Mouse (Mus musculus) hindbrain, postnatal 0 days (tissue): ENCODE results near the gene 1700020N01Rik. TPM values are rescaled to one million over a fixed set of nuclear protein-coding genes. Genes with fewer than 3 reads are reported as not detected.

Experiments used
- ATAC-seq: fragments of 200-750 bp; cut with Nextera tagmentation; 2 replicates; pipeline ENCODE4 v1.8.0; 2017; ENCODE audit warnings: mild to moderate bottlenecking, moderate TSS enrichment, moderate library complexity
- DNase-seq: peaks from one replicate; pipeline ENCODE4 v3.0.0-alpha.2; 2015; ENCODE audit warnings: low spot score
- H3K27ac ChIP-seq: fragments of 300-500 bp; sonication (generic); 2 replicates; pipeline ENCODE4 v1.5.1; 2014; ENCODE audit warnings: mild to moderate bottlenecking
- H3K27me3 ChIP-seq: fragments of 300-500 bp; sonication (generic); 2 replicates; pipeline ENCODE4 v1.6.1; 2014; ENCODE audit warnings: low read length, mixed read lengths; ENCODE audit not compliant: insufficient read depth
- H3K36me3 ChIP-seq: fragments of 300-500 bp; sonication (generic); 2 replicates; pipeline ENCODE4 v1.6.1; 2014; ENCODE audit warnings: low read length, mixed read lengths; ENCODE audit not compliant: insufficient read depth
- H3K4me1 ChIP-seq: fragments of 300-500 bp; sonication (generic); 2 replicates; pipeline ENCODE4 v1.6.1; 2014; ENCODE audit warnings: antibody characterized with exemption, low read length, mixed read lengths; ENCODE audit not compliant: insufficient read depth
- H3K4me2 ChIP-seq: fragments of 300-500 bp; sonication (generic); 2 replicates; pipeline ENCODE4 v1.6.1; 2014; ENCODE audit warnings: low read depth, mild to moderate bottlenecking, low read length, moderate library complexity, mixed read lengths
- H3K4me3 ChIP-seq: fragments of 300-500 bp; sonication (generic); 2 replicates; pipeline ENCODE4 v1.5.1; 2014; ENCODE audit warnings: low read length
- H3K9ac ChIP-seq: fragments of 300-500 bp; sonication (generic); replicated peaks from 2 replicates; pipeline ENCODE4 v1.6.1; 2014; ENCODE audit warnings: mild to moderate bottlenecking, low read length, moderate library complexity, mixed read lengths
- H3K9me3 ChIP-seq: fragments of 300-500 bp; sonication (generic); 2 replicates; pipeline ENCODE4 v1.6.1; 2016; ENCODE audit warnings: low read length, mixed read lengths
- CTCF ChIP-seq: IDR thresholded peaks from 2 replicates; pipeline ENCODE4 v1.5.1; 2016; ENCODE audit warnings: antibody characterized with exemption, control low read depth, low read depth
- WGBS: fragments of 180-500 bp; shearing (Covaris S2); extraction: QIAGEN DNeasy Blood & Tissue Kit; methylation state at CpG from one replicate; pipeline ENCODE4 v1.1.7; 2014; 5-methylcytosine and 5-hydroxymethylcytosine counted together
- polyA plus RNA-seq: library from polyadenylated mRNA; unstranded; fragments of >200 nt; fragmentation: Nextera tagmentation; extraction: Ambion mirVana; gene quantifications from 2 replicates; pipeline ENCODE4 v1.2.1, GENCODE M21; 2015
- total RNA-seq: library from RNA; depleted of rRNA; stranded (reverse); fragments of >200 nt; gene quantifications from 2 replicates; pipeline ENCODE4 v1.2.3, GENCODE M21; 2014

The 1700020N01Rik gene
- total and polyA plus RNA-seq, 2 experiments from 2014 or later, result not detected

DNA sequence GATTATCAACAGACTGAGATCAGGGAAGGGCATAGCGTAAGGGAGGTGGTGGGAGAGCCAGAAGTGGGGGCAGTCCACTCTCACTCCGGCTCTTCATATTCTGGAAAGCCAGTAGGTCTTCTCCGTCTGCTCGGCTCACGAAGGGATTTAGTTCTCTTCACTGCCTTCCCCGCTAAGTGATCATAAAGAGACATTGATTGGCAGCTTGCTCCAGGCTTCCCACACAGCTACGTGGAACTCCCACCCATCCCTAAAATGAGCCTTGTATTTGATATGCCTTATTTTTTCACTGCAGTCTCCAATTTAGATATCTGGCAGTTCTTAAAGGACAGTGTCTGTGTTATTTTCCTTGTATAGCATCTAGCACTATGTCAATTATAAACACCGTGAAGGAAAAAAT is 11.5 kb downstream of the 1700020N01Rik start:
- DNase-seq (no peak), ATAC-seq (no peak)
- Histone ChIP-seq H3K36me3 (no peaks in the 10 kb centered on the region), H3K9me3 (no peaks in the 10 kb centered on the region), H3K4me1 (0 out of 2 replicates have a peak, but pooled peaks cover 4% of the 10 kb centered on the region), H3K4me2 (no peak overlapping the region), H3K4me3 (no peak overlapping the region), H3K27ac (no peak overlapping the region), H3K9ac (no peak overlapping the region), H3K27me3 (no peaks in the 10 kb centered on the region)
- no peak for TF ChIP-seq CTCF
- 52% methylated on average over 8 of the region's 8 CpGs for WGBS

DNA sequence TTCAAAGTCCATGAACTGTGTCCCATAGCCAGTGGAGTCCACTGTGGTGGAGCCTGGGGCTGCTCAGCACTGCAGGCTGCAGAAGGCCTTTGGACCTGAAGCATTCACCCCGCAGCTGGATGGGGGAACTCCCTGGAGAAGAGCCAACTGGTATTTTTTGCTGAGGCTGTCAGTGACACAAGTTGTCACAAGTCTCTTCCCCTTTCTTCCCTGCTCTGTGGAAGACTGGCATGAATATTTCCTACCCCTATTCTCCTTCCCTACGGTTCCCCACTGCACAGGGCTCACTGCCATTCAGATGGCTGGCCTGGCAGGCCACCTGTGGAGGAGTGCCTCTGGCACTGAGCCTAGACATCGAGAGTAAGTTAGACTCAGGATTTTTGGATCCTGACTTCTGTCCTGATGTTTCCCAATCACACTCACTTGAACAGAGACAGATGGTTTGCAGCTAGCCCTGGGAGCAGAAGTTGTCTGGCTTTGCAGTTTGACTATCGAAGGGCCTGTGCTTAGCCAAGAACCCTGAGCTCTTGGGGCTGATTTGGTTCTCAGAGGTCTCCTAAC is 12.1 kb downstream of the 1700020N01Rik start:
- no peak overlapping the region for H3K9ac ChIP-seq
- DNase-seq (peak; percentile 74), ATAC-seq (peak; percentile 72)
- TF ChIP-seq CTCF, result no peak
- no peaks in the 10 kb centered on the region for H3K36me3 ChIP-seq
- H3K4me2 ChIP-seq, result no peak overlapping the region
- 0 out of 2 replicates have a peak, but pooled peaks cover 4% of the 10 kb centered on the region for H3K4me1 ChIP-seq
- WGBS, result 22% methylated on average over 4 of the region's 4 CpGs
- H3K9me3 ChIP-seq, result no peaks in the 10 kb centered on the region
- peak overlapping the region; percentile 32; the same call in 1 of the 2 replicates for H3K27ac ChIP-seq
- no peaks in the 10 kb centered on the region for H3K27me3 ChIP-seq
- no peak overlapping the region for H3K4me3 ChIP-seq

DNA sequence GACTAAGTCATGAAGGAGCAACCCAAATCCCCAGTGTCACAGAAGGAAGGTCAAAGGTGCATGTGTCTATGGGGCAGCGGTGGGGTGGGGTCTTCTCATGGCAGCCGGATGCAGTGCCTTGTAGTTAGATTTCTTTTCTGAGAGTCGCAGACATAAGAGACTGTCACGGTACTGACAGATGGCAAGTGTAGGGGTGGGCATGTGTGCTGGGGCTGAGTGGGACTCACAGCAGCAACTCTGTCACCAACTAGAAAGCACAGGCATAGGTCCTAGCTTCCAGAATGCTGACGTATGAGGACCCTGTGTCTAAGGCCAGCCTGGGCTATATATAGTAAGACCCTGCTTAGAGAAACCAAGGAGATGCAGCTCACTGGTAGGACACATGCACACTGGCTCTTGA is 12.7 kb downstream of the 1700020N01Rik start:
- Histone ChIP-seq H3K4me3 (no peak overlapping the region), H3K27ac (peak overlapping the region; percentile 32; the same call in 1 of the 2 replicates), H3K36me3 (no peaks in the 10 kb centered on the region), H3K9ac (no peak overlapping the region), H3K27me3 (no peaks in the 10 kb centered on the region), H3K4me1 (0 out of 2 replicates have a peak, but pooled peaks cover 4% of the 10 kb centered on the region), H3K4me2 (no peak overlapping the region), H3K9me3 (no peaks in the 10 kb centered on the region)
- ATAC-seq (peak; percentile 64), DNase-seq (peak; percentile 35)
- 38% methylated on average over 5 of the region's 5 CpGs for WGBS
- no peak for TF ChIP-seq CTCF

DNA sequence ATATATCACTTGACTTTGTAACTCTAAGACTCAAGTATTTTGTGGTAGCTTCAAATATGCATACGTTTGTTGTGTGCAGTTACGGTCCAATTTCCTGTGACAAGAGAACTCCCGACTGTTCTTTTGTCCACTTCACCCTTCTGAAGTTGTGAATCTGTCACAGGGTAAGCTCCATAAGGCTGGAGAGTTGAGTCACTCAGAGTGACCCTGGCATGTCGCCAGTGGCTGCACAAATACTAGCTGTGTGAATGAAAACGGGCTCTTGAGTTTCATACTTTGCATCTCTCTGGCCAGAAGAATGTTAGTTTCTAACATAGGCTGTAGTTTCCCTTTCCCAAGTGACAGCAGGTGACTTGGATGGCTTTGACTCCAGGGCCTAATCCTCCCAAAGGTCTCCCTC is 14.0 kb downstream of the 1700020N01Rik start:
- Histone ChIP-seq H3K9me3 (no peaks in the 10 kb centered on the region), H3K36me3 (no peaks in the 10 kb centered on the region), H3K27ac (no peak overlapping the region), H3K9ac (no peak overlapping the region), H3K4me3 (no peak overlapping the region), H3K4me2 (no peak overlapping the region), H3K27me3 (no peaks in the 10 kb centered on the region), H3K4me1 (0 out of 2 replicates have a peak, but pooled peaks cover 4% of the 10 kb centered on the region)
- ATAC-seq (no peak), DNase-seq (peak; percentile 38)
- TF ChIP-seq CTCF, result no peak
- WGBS, result 45% methylated on average over 5 of the region's 5 CpGs

DNA sequence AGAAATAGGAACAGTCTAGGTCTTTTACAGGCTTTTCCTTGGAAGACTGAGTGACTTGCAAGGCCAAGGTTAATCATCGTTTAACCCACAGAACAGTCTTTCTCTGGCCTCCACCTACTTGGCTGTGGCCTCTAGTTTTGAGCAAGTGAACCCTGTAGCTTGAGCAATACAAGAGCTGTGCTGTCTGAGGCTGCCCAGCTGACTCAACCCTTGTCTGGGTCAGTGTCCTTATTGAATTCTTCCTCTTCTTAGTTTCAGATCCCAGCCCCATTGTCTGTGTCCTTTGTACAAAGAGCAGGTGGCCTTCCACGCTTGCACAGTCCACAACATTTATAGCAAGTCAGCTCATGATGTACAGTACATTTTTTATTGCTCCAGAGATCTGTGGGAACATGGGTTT is 16.6 kb downstream of the 1700020N01Rik start:
- Histone ChIP-seq H3K9me3 (no peaks in the 10 kb centered on the region), H3K4me1 (no peaks in the 10 kb centered on the region), H3K36me3 (no peaks in the 10 kb centered on the region), H3K4me2 (no peak overlapping the region), H3K9ac (no peak overlapping the region), H3K27ac (no peak overlapping the region), H3K4me3 (no peak overlapping the region), H3K27me3 (no peaks in the 10 kb centered on the region)
- TF ChIP-seq CTCF, result no peak
- DNase-seq, result no peak
- WGBS, result 77% methylated on average over 2 of the region's 2 CpGs
- no peak for ATAC-seq

DNA sequence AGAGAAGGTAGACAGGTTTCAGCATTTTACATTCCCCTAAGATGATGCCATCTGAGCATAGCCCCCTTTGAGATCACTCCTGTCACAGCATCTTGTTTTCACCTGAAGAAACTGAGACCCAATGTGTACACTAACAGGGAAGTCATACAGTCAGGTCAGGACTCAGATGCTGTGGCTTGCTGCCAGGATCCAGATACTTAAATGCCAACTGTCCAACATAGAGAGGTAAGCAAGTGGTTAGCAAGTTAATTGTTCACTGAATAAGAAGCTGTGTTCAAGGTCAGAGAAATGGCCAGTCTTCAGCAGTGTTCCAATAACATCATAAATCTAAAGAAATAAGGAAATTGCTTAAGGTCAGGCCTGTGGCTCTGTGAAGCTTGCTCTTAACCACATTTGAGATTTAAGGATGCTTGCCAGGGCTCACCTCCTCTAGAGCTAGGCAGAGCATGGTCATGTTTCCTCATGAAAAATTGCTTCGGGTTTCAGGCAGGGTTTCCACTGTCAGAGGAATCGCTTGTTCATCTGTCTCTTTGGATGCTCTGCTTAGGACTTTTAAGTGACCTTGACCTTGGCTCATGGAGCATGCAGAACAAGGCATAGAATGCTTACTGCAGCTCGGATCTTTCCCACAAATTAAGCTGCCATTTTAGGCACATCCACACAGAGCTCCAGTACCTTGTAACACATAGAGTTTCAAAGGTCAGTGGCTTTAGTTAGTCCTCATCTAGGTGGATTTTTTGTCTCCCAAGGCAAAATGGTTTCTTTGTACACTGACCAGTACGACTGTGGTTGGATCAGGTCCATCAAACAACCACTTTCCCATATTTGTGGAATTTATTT is 20.3 kb downstream of the 1700020N01Rik start:
- Histone ChIP-seq H3K27ac (no peak overlapping the region), H3K4me2 (no peak overlapping the region), H3K4me1 (no peaks in the 10 kb centered on the region), H3K9ac (no peak overlapping the region), H3K36me3 (no peaks in the 10 kb centered on the region), H3K27me3 (no peaks in the 10 kb centered on the region), H3K9me3 (no peaks in the 10 kb centered on the region), H3K4me3 (no peak overlapping the region)
- no peak for ATAC-seq
- DNase-seq, result no peak
- no peak for TF ChIP-seq CTCF
- 80% methylated on average over 4 of the region's 4 CpGs for WGBS

DNA sequence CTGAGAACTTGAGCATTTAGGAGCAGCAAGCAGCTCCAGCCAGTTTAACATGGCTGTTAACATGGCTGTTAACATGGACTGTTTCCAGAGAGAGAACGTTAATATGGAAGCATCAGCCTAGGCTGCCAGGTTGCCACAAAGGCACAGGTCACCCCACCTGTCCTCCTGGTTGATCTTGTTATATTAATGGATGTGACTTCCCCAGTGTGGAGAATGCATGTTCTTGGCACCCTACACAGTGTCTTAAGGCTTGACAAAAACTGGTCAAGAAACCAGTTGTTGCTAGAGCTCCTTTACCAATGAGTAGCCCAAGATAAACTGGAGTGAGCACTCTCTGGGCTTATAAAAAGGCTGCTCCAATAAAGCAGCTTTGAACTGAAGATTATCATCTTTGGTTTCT is 21.6 kb downstream of the 1700020N01Rik start:
- H3K27me3 ChIP-seq, result no peaks in the 10 kb centered on the region
- H3K4me2 ChIP-seq, result no peak overlapping the region
- no peaks in the 10 kb centered on the region for H3K36me3 ChIP-seq
- DNase-seq (no peak), ATAC-seq (no peak)
- no peak overlapping the region for H3K27ac ChIP-seq
- no peak overlapping the region for H3K9ac ChIP-seq
- WGBS, result 68% methylated on average over 1 of the region's 1 CpGs
- no peak overlapping the region for H3K4me3 ChIP-seq
- H3K4me1 ChIP-seq, result no peaks in the 10 kb centered on the region
- no peaks in the 10 kb centered on the region for H3K9me3 ChIP-seq
- no peak for TF ChIP-seq CTCF
